Mouse (Mus musculus) stomach, postnatal 0 days (tissue): ENCODE results near the gene Rbp3. TPM values are rescaled to one million over a fixed set of nuclear protein-coding genes. Genes with fewer than 3 reads are reported as not detected.

Experiments used
- ATAC-seq: fragments of 200-750 bp; cut with Nextera tagmentation; 2 replicates; pipeline ENCODE4 v1.8.0; 2017; ENCODE audit not compliant: low FRiP score, low TSS enrichment
- DNase-seq: peaks from one replicate; pipeline ENCODE4 v3.0.0-alpha.2; 2016; ENCODE audit warnings: low spot score
- H3K27ac ChIP-seq: fragments of 300-500 bp; sonication (generic); replicated peaks from 2 replicates; pipeline ENCODE4 v1.5.1; 2014; ENCODE audit warnings: mild to moderate bottlenecking, control low read depth
- H3K27me3 ChIP-seq: fragments of 300-500 bp; sonication (generic); 2 replicates; pipeline ENCODE4 v1.6.1; 2014; ENCODE audit warnings: low read length; ENCODE audit not compliant: control insufficient read depth, insufficient read depth
- H3K36me3 ChIP-seq: fragments of 300-500 bp; sonication (generic); 2 replicates; pipeline ENCODE4 v1.6.1; 2014; ENCODE audit warnings: low read length, mixed read lengths; ENCODE audit not compliant: control insufficient read depth, insufficient read depth
- H3K4me1 ChIP-seq: fragments of 300-500 bp; sonication (generic); replicated peaks from 2 replicates; pipeline ENCODE4 v1.6.1; 2014; ENCODE audit warnings: antibody characterized with exemption; ENCODE audit not compliant: control insufficient read depth, insufficient read depth
- H3K4me2 ChIP-seq: fragments of 300-500 bp; sonication (generic); replicated peaks from 2 replicates; pipeline ENCODE4 v1.6.1; 2014; ENCODE audit warnings: low read depth, mild to moderate bottlenecking, control low read depth, moderate library complexity
- H3K4me3 ChIP-seq: fragments of 300-500 bp; sonication (generic); 2 replicates; pipeline ENCODE4 v1.5.1; 2014; ENCODE audit warnings: low read depth, low read length, control low read depth
- H3K9ac ChIP-seq: fragments of 300-500 bp; sonication (generic); 2 replicates; pipeline ENCODE4 v1.6.1; 2014; ENCODE audit warnings: mild to moderate bottlenecking, low read length, control low read depth, mixed read lengths
- H3K9me3 ChIP-seq: fragments of 300-500 bp; sonication (generic); 2 replicates; pipeline ENCODE4 v1.6.1; 2016; ENCODE audit warnings: low read length; ENCODE audit not compliant: control insufficient read depth
- CTCF ChIP-seq: IDR thresholded peaks from 2 replicates; pipeline ENCODE4 v1.5.1; 2016; ENCODE audit warnings: antibody characterized with exemption, low read depth, mild to moderate bottlenecking, moderate library complexity
- EP300 ChIP-seq: optimal IDR thresholded peaks from 2 replicates; pipeline ENCODE3; 2016; ENCODE audit warnings: antibody characterized with exemption
- WGBS: fragments of 180-500 bp; shearing (Covaris S2); extraction: QIAGEN DNeasy Blood & Tissue Kit; methylation state at CpG from one replicate; pipeline ENCODE4 v1.1.7; 2014; 5-methylcytosine and 5-hydroxymethylcytosine counted together
- polyA plus RNA-seq: library from polyadenylated mRNA; unstranded; fragments of >200 nt; fragmentation: Nextera tagmentation; extraction: Ambion mirVana; gene quantifications from 2 replicates; pipeline ENCODE4 v1.2.1, GENCODE M21; 2015

The Rbp3 gene
- polyA plus RNA-seq, 1 experiment from 2014 or later, result not detected

GRCm38 (mm10) chr14:33958841-33959240, 5.0 kb downstream of the Rbp3 start:
- H3K4me1 ChIP-seq, result no peaks in the 10 kb centered on the region
- no peak for DNase-seq
- 43% methylated on average over 3 of the region's 3 CpGs for WGBS
- H3K9me3 ChIP-seq, result no peaks in the 10 kb centered on the region
- H3K27me3 ChIP-seq, result no peaks in the 10 kb centered on the region
- no peak overlapping the region for H3K27ac ChIP-seq
- H3K4me2 ChIP-seq, result no peak overlapping the region
- H3K9ac ChIP-seq, result no peak overlapping the region
- ATAC-seq, result no peak
- H3K36me3 ChIP-seq, result no peaks in the 10 kb centered on the region
- no peak overlapping the region for H3K4me3 ChIP-seq
- TF ChIP-seq EP300 (no peak), CTCF (no peak)

GRCm38 (mm10) chr14:33959341-33959740, 5.5 kb downstream of the Rbp3 start:
- Histone ChIP-seq H3K9me3 (no peaks in the 10 kb centered on the region), H3K27ac (no peak overlapping the region), H3K9ac (no peak overlapping the region), H3K36me3 (no peaks in the 10 kb centered on the region), H3K4me3 (no peak overlapping the region), H3K27me3 (no peaks in the 10 kb centered on the region), H3K4me2 (no peak overlapping the region), H3K4me1 (no peaks in the 10 kb centered on the region)
- DNase-seq (peak; percentile 43), ATAC-seq (no peak)
- TF ChIP-seq CTCF, result peak; percentile 85
- TF ChIP-seq EP300, result no peak
- 9% methylated on average over 9 of the region's 9 CpGs for WGBS

- TF ChIP-seq EP300 (no peak), CTCF (peak; percentile 33)
- Histone ChIP-seq H3K27ac (no peak overlapping the region), H3K9me3 (no peaks in the 10 kb centered on the region), H3K36me3 (no peaks in the 10 kb centered on the region), H3K4me1 (no peaks in the 10 kb centered on the region), H3K27me3 (no peaks in the 10 kb centered on the region), H3K9ac (no peak overlapping the region), H3K4me3 (no peak overlapping the region), H3K4me2 (no peak overlapping the region)
- no peak for ATAC-seq
- DNase-seq, result no peak
- 57% methylated on average over 7 of the region's 7 CpGs for WGBS
Measured at GRCm38 (mm10) chr14:33965675-33966074, 11.9 kb downstream of the Rbp3 start.

- Histone ChIP-seq H3K4me2 (no peak overlapping the region), H3K4me3 (no peak overlapping the region), H3K9me3 (no peaks in the 10 kb centered on the region), H3K27ac (no peak overlapping the region), H3K9ac (no peak overlapping the region), H3K36me3 (no peaks in the 10 kb centered on the region), H3K27me3 (no peaks in the 10 kb centered on the region), H3K4me1 (no peaks in the 10 kb centered on the region)
- WGBS, result 44% methylated on average over 7 of the region's 7 CpGs
- TF ChIP-seq EP300 (no peak), CTCF (peak; percentile 64)
- DNase-seq, result peak; percentile 51
- peak; percentile 84; the same call in 1 of the 2 replicates for ATAC-seq
Measured at GRCm38 (mm10) chr14:33972679-33973078, 18.9 kb downstream of the Rbp3 start.

GRCm38 (mm10) chr14:33974752-33975151, 20.9 kb downstream of the Rbp3 start:
- TF ChIP-seq EP300 (no peak), CTCF (no peak)
- 58% methylated on average over 5 of the region's 5 CpGs for WGBS
- DNase-seq (no peak), ATAC-seq (no peak)
- no peak overlapping the region for H3K4me3 ChIP-seq
- no peaks in the 10 kb centered on the region; the same call in 1 of the 2 replicates for H3K4me1 ChIP-seq
- H3K4me2 ChIP-seq, result no peak overlapping the region
- no peaks in the 10 kb centered on the region for H3K9me3 ChIP-seq
- no peaks in the 10 kb centered on the region for H3K27me3 ChIP-seq
- no peak overlapping the region for H3K27ac ChIP-seq
- no peak overlapping the region for H3K9ac ChIP-seq
- H3K36me3 ChIP-seq, result no peaks in the 10 kb centered on the region

- H3K9ac ChIP-seq, result no peak overlapping the region
- H3K4me1 ChIP-seq, result no peaks in the 10 kb centered on the region; the same call in 1 of the 2 replicates
- WGBS, result 39% methylated on average over 7 of the region's 7 CpGs
- no peak for DNase-seq
- no peaks in the 10 kb centered on the region for H3K27me3 ChIP-seq
- H3K27ac ChIP-seq, result no peak overlapping the region
- H3K4me2 ChIP-seq, result no peak overlapping the region
- no peaks in the 10 kb centered on the region for H3K9me3 ChIP-seq
- no peak overlapping the region for H3K4me3 ChIP-seq
- no peak for ATAC-seq
- no peaks in the 10 kb centered on the region for H3K36me3 ChIP-seq
- TF ChIP-seq EP300 (no peak), CTCF (no peak)
Measured at GRCm38 (mm10) chr14:33977748-33978147, 23.9 kb downstream of the Rbp3 start.
